Mouse (Mus musculus) neural tube, embryonic 10.5 days (tissue): ENCODE measurements around the gene Hao2.

ENCODE experiments used
- DNase-seq: peaks from one replicate; pipeline ENCODE4 v3.0.0-alpha.2; 2017; ENCODE audit warnings: low spot score; ENCODE audit errors: extremely low spot score

The Hao2 gene

DNA sequence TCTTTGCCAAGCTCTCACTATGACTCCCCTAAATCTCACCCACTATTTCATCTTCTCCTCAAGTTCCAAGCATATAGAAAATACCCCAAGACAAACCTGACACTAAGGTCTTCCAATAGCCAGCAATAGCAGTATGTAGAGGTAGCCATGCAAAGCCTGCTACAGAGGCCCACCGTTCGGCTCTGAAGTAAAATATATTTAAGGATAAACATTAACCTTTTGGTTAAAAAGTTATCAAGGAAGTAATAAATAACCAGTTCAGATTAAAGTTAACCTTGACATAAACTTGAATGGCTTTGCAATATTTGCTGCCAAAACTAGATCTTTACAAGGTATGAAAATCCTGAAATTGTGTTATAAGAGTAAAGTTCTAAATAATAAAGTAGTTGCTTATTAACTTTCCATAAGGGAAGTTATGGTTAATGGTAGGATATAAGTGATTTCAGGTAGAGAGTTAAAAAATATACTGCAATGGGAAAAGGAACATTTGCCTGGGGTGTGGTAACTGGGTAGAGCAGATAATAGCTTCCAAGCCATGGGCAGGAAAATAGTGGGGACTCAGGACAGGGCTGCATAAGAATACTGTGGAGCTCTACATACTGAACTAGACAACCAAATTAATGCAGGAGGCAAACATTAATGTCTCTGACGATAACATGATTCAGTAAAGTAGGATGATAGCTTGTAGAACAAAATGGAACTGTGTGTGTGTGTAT, at the start of gene Hao2:
Gene Hao2, minus strand, starts transcription at position 183 of the 716 bp plus-strand sequence.
- DNase-seq = no peak

DNA sequence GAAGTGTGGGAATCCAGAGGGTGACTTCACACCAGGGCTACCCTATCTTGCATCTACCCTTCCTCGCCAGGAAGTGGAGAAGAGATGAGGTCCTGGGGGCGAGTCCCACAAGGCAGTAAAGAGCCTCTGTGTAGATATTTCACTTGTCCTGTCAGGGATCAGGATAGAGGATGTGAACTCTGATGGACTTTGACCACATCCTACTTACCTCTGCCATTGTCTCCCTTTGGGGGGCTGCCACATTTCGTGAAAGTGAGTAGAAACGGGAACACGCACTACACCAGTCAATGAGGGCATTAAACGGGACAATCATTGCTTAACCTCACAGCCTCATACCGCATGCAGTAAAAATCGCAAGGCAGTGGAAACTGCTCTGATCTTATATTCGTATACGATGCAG, 48.6 kb upstream of the Hao2 start:
- DNase-seq = no peak

DNA sequence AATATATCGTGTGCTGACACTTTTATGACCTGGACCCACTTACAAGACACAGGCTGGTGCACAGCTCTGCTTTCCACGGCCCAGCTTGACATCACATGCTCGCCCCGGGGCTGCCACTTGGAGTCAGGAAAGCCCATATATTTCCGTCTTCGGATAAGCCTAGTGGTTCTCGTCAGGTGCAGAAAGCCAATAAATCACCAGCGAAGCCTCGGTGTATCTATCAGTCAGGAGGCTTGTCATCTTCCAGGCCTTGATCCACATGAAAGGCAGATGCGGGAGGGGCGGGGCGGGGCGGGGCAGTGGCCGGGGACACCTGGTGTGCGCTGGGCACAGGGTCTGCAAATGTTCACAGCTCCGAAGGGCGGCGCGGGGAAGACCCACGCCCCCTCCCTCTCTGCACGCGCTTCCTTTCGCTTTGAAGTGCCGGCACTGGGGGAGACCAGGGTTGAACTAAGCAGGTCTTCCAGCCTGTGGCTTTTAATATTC, 48.1 kb upstream of the Hao2 start:
- peak; percentile 60 for DNase-seq

DNA sequence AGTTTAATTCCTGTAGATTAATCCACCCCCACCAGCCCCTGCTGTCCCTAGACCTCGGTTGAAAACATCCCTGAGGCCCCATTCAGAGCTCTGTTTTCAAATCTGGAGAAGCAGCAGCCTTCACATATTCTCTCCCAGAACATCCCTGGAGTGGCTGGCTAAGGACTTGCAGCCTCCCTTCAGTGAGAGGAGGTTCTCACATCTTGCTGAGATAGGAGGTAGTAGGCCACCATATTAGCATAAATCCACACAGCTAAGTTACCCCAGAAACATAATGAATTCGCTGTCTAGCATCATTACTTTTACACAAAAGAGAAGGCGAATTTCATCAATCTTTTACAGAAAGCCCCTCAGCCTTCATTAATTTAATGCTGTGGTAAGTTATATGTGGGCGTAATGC, 47.2 kb upstream of the Hao2 start:
- no peak for DNase-seq

DNA sequence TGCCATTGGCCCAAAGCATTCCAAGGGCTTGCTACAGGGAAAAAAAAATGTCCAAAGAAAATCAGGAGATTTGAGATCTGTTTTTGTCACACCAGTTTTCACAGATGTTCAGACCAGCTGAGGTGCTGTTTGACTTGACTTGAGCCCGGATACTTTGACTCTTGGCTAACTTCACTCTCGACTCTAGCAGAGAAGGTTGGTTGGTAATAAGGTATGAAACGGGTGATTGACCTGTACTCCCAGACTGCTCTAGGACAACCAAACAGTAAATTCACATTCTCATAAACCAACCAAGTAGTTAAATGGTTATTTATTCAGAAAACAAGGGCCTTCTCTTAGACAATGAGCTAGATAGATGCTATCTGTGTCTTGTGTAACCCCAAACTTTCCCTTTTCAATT, 43.4 kb upstream of the Hao2 start:
- DNase-seq = no peak

DNA sequence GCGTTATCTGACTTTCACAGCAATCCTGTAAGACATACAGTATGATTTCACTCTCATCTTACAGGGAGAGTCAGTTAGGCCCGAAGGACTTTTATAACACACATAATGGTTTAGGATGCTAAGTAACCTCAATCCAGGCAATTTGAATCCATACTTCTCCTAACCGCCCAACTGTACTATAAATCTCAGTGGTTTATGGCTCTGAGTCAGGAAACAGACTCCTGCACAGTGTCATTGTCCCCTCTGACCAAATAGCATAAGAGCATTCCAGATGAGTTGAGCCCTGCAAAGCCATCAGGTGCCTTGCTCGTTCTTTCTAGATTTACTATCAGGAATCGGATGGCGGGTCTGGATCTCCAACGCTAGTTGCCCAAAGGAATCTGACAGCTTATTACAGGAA, 41.6 kb upstream of the Hao2 start:
- no peak for DNase-seq

DNA sequence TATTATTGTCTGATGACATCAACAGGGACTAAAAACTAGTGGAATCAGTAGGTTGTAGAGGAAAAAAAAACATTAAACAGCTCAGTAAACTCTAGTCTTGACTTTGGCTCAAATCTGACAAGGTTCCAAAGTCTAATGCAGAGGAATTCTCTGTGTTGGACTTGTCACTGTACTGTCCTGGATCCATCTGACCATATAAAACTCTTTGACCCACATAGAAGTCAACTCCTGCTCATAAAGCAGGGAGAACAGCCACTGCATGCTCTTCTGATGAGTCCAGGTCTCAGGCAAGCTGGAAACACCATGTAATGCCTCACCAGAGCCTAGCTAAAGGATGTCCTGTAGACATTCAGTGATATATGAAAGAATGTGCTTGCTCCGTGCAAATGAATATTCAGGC, 41.0 kb upstream of the Hao2 start:
- no peak for DNase-seq

DNA sequence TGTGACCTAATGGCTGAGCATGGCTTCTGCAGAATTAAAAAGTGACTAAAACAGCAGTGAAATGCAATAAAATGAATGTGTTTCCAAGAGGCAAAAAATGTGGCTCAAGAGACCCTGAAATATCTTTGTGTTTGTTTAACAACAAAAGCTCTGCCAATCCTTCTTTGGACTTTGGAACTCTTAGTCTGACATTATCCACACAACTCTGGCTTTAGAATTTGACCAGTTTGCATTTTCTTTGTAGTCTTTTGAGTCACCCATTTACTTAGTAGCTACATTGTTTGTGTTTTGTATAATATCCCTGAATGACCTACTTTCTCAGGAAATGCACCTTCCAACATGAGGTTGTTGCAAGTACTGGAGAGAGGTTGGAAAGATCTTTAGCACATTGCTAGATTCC, 39.4 kb upstream of the Hao2 start:
- no peak for DNase-seq

DNA sequence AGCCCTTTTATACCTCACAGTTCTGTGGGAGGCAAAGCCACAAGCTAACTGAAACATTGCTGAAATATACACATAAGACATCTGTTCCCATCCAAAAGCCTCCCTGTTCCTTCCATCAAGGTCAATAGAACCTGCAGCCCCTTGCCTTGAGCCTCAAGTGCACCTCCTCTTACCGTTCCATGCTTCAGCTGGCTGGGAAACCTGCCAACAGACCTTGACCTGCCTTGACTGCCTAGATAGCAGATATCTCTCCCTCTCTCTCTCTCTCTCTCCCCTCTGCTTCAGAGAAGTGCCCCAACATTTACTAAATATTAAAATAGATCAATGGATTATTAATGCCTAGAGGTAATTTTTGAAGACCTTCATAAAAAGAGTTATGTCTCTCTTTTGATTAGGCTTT, 38.8 kb upstream of the Hao2 start:
- DNase-seq = no peak

DNA sequence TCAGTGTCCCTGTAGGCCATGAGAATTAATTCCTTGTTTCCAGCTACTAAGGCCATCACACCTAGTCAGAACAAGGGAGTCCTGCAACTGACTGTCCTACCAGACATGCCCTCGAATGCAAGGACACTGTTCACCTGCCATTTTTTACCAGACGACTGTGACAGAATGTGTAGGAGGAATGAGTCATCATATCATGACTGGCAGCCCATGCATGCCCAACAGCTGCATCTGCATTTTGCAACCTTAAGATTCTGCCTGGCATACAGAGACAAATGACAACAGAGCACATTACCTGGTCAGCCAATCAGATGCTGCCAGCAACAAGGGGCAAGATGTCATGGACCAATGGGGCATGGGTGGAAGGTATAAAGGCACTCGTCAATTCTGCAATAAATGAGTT, 27.4 kb upstream of the Hao2 start:
- no peak for DNase-seq

DNA sequence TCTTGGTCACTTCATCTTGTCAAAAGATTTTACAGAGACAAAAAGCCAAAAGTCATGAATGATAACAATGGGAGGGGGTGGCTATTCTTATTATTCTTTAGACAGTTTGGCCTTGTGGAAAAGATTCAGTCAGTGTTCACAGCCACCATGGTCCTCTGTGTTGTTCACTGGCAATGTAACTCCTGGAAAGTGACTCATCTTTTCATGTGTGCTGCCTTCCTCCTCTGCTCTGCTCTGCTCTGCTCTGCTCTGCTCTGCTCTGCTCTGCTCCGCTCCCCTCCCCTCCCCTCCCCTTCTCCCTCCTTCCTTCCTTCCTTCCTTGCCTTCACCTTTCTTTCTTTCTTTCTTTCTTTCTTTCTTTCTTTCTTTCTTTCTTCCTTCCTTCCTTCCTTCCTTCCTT, 24.2 kb upstream of the Hao2 start:
- DNase-seq = no peak

DNA sequence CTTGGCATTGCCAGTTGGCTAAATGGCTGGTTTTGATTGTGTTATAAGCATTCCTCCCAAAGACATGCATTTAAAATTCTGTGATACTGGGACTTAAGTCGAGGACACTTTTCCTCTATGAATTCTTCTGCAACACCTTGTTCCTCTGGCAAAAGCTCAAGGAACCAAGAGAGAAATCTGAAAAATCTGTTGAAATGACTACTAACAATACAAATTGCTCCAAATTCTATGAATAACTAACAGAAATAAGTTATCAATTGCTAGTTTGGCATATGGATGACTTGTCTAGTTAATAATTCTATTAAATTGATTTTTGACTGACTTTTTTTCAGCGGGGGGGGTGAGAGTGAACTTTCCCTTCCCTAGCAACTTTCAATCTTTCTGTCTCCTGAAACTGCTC, 23.8 kb upstream of the Hao2 start:
- no peak for DNase-seq

DNA sequence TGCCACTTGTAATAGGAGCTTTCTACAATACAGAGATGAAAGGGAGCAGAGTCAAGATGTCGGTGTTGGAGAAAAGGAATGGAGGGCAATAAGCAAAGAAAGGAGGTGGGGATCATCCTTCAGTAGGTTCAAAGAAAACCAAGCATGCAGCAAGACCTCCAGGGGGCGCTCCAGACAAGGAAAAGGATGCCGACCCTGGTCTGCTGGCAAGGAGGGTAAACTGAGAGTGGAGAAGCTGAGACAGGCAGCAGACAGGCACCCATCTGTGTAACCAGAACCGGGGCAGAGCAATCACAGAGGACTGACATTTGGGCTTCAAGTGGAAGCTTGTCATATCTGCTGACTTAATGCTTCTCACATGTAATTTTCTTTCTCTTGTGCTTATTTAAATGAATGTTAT, 22.6 kb upstream of the Hao2 start:
- DNase-seq = peak; percentile 79

DNA sequence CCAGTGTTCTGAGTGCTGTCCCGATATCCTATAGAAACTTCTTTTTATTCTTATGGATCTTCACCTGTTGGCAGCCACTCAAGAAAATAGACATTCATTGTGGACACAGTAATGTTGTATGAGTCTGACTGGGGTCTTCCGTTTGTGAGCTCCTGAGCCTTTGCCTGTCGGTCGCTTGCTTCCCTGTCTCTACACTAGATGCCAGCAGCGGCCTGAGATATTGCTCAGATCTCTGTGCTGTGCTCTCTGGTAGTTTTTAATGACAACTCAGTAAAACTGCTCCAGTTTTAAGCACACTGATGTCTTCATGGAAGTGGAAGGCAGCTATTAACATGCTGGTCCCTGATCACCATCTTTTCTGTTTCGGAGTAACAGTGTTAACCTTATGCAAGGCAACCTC, 20.6 kb upstream of the Hao2 start:
- DNase-seq = no peak

DNA sequence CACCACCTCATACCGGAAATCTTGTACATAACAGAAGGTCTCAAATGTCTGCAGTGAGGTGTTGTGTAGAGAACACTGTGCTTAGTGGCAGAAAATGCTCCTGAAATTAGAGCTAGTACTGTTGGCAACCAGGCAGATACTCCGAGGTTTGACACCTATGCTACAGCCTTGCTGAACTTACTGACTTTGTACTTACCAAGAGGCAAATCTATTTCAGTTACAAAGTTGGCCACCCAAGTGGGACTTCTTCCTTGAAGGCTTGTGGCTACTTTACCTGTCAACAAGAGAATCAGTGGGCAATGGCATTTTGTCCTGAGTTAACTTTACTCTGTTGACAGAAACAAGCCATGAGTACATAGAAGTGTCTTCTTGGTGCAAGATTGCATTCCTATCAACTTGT, 4.6 kb upstream of the Hao2 start:
- no peak for DNase-seq

DNA sequence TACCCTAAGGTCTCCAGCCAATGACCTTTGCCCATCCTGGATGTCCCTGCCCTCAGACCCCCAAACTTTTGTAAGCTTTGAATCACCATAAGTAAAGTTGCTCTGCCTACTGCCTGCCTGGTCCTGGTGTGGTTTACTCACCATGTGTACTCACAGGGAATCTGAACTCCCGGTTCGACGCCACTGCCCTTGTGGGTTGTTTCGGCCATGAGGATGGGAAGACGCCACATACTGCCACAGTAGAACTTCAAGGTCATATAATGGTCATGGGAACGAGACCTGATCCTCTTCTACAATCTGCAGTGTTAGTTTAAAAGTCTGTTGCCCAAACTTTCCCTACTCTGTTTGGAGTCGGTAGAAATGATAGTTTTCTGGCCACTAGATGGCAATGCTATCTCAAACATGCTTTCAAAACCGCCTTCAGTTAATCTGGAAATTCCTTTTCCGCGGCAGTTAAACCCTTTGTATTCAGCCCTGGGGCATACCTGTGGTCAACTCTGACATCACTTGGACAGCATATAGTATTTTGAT, 2.1 kb upstream of the Hao2 start:
- peak; percentile 21 for DNase-seq

DNA sequence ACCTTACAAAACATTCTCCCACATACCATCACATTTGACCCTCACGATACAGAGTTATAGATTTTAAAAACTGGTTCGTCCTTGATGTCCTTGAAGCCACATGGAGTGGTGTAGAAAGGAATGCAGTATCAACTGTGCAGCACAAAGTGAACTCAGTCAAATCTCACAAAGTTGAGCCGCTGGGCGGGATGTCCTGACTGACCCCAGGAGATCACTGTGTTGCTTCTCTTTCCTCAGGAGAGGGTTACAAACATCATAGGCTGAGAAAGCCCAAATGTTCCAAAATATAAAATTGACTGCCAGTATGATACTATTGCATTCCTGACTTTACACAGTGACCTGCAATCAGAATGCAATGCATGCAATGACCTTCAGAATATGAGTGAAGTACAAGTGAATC, 2.6 kb downstream of the Hao2 start:
- DNase-seq = no peak

DNA sequence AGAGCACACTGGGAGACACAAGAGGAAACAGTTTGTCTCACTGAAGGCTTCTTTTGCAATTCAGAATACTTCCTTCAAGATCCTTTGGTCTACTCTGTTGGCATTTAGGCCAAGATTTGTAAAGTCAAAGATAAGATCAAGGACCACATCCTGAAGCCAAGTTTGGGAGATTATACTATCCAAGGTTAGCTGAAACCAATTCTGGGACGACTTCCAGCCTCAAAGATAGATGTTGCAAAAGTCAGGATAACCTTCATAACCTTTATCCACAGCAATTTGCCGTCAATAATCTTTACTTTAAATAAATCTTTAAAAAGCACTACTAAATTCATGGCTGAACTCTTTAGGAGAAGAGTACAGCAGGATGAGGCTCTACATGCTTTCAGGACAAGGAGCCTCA, 4.8 kb downstream of the Hao2 start:
- no peak for DNase-seq

DNA sequence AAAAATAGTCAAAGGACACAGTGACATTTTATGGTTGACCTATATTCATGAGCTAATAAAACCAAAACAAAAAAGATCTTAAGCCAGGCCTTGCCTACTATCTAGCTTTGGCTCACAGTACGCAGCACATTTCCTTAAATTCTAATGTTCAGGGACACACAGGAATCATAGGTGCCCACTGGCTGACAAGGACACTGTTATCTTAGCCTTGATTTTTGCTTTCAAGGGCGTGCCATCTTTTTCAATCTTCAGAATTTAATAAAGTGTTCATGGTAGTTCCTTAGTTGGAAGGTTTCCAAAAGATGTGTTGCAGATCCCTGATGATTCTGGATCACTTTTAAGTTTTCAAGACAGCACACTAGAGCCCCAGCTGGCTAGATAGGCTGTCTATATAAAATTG, 12.2 kb downstream of the Hao2 start:
- no peak for DNase-seq

DNA sequence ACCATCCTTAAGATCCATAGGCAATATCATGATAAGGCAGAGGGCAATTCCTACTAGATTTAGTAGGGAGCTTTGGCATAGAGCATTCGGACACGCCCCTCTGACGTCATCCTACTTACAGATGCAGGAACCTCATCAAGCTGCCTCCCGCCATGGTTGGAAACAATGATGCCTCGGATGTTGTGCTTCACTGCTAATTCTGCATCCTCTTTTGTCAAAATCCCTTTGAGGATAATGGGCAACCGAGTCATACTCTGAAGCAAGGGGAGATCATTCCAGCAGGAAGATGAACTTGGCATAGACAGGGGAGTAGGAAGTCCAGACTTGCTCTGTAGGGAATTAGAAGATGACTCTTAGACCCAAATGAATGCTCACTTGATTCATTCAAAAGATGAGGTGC, 12.8 kb downstream of the Hao2 start:
- DNase-seq = no peak

DNA sequence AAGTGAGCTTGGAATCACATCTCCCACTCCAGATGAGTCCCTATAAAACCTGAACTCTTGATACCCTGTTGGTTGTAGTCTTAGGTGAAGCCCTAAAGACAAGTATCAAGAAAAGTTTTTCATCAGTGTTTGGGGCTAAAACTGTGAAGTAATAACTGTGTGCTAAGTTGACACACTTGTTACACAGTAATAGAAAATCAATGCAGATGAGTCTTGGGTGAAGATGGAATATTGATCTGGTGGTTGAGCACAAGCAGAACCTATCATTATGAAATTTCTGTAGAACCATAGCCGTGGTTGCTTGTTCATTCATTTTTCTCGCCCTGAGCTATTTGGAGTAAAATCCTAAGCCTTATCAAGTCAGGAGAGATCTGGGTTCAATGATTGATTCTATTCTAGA, 24.8 kb downstream of the Hao2 start:
- no peak for DNase-seq

DNA sequence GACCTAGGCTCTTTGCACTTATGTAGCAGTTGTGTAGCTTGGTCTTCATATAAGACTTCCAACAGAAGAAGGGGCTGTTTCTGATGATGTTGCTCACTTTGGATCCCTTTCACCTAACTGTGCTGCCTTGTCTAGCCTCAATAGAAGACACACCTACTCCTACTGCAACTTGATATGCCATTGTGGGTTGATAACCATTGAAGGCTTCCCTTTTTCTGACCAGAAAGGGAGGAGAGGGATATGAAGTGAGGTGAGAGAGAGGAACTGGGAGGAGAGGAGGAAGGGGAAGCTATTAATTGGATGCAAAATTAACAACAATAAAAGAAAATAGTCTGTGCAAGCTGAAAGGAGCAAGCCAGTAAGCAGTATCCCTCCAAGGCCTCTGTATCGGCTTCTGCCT, 30.2 kb downstream of the Hao2 start:
- DNase-seq = no peak

DNA sequence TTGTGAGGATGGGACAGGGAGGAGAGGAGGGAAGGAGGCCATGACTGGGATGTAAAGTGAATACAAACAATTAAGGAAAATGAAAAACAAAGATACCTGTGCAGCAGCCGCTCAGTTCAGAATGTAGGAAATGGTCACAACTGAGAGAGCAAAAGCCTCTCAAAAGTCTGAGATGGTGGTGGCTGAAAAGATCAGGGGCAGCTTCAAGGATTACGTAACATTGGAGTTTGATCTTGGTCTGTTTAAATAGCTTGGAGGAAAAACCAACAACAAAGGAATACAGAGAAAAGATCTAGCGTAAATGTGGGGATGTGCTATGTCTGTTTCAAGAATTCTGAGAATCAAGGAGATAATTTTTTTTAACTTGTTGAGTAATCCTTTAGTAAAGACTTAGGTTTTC, 33.5 kb downstream of the Hao2 start, which contains the start of gene Hsd3b1:
Gene Hsd3b1, minus strand, starts transcription at position 219 of the 400 bp plus-strand sequence.
- no peak for DNase-seq
